Mouse (Mus musculus) R1 (cell line): ENCODE measurements around the gene Atf2.
A peak's percentile ranks its signal among the peaks of the same experiment; 100 is the strongest.
"Not testable (repeated sequence)": the region's sequence is repeated elsewhere in the genome, so short reads cannot be mapped to it uniquely, and the experiment has no call there.

Experiments used
- DNase-seq: peaks from one replicate; pipeline ENCODE4 v3.0.0-alpha.2; 2018; ENCODE audit warnings: low read depth, low spot score

Gene Atf2

GRCm38 (mm10) chr2:73892464-73893296, at the start of gene Atf2:
Atf2 (minus strand) TSS chr2:73892639.
- peak; percentile 99 for DNase-seq

DNA sequence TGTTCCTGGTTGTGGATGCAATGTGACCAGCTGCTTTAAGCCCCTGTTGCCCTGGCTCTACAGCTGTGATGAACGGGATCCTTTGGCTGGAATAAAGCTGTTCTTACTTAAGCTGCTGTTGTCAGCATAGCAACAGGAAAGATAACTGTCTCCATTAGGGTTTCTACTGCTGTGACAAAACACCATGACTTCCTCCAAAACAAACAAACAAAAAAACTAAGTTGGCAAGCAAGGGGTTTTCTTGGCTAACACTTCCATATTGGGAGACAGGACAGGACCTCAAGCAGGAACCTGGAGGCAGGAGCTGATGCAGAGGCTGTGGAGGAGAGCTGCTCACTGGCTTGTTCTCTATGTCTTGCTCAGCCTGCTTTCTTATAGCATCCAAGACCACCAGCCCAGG, 48.8 kb upstream of the Atf2 start:
- no peak for DNase-seq

- no peak for DNase-seq
These were observed 48.0 kb upstream of the Atf2 start for GRCm38 (mm10) chr2:73940471-73940870.

GRCm38 (mm10) chr2:73938896-73939295, 46.5 kb upstream of the Atf2 start:
- DNase-seq = no peak

GRCm38 (mm10) chr2:73932676-73933313, 40.4 kb upstream of the Atf2 start:
- DNase-seq = no peak

- DNase-seq = no peak
These were observed 35.3 kb upstream of the Atf2 start for GRCm38 (mm10) chr2:73927711-73928110.

GRCm38 (mm10) chr2:73925539-73925938, 33.1 kb upstream of the Atf2 start:
- no peak for DNase-seq

DNA sequence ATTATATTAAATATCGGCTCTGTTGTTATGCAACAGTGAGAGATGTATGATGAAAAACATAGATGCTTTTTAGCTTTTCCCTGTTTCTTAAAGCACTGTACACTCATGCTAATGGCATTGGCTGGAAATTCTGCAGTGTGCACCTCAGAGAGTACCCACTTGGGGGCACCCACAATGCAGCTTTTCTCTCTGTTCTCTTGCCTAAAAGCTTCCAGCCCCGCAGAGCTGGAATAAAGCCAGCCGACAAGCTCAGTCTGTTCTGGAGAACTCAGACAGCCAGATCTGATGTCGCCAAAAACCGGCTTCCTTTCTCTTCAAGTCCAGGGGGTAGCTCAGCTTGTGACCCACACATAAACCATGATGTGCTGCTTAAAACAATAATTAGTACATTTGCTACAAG, 32.6 kb upstream of the Atf2 start:
- DNase-seq = peak; percentile 45

DNA sequence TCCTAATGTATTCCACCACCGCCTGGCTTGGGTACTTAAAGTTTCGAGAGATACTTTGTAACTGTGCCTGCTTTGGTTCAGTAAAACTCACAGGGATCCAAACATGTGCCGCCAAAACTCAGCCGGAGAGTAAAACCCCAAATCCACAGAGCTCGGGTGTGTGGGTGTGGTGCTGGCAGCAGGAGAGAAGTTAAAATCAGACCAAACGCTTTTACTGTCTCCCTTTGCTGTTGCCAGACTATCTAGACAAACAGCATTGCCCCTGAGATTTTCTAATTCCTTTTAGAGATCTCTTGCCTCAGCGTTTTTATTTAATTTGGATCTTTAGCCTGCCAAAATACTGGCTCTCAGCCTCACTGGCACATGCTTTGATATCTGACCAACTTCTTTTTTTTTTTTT, 27.2 kb upstream of the Atf2 start:
- no peak for DNase-seq

GRCm38 (mm10) chr2:73912264-73912663, 19.8 kb upstream of the Atf2 start:
- DNase-seq = no peak

GRCm38 (mm10) chr2:73911175-73911700, 18.8 kb upstream of the Atf2 start, which contains the start of gene Atp5g3:
Atp5g3 (minus strand) TSS chr2:73911326.
- DNase-seq = peak; percentile 94

DNA sequence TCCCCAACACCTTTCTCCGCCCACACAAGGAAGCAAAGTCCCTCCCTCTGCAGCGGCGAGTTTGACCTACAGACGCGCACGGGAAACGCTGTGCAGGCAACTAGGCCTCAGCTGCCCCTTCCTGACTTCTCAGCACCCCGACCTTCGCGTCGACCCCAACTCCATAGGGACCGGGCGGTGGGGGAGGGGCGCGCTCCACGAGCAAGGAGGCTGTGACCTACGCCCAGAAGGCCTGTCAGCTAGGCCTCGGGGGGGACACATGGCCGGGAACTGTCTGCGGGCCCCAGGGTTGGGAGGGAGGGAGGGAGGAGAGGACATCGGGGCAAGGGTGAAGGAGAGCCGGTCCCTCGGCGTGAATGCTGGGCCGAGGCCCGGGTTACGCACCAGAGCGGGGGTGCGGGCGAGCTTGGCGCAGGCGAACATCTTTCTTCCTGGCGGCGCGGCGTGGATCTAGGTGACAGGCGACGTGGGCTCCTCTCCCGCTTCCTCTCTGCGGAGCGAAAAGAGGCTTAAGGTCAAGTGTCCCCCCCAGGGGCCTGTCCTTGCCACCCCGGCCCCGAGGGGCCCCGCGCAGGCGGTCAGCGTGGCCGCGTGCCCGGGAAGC, 18.2 kb upstream of the Atf2 start:
- peak; percentile 73 for DNase-seq

- DNase-seq = no peak
These were observed 16.7 kb upstream of the Atf2 start for GRCm38 (mm10) chr2:73909116-73909515.

- peak; percentile 79 for DNase-seq
These were observed 12.2 kb upstream of the Atf2 start for GRCm38 (mm10) chr2:73904679-73905078.

DNA sequence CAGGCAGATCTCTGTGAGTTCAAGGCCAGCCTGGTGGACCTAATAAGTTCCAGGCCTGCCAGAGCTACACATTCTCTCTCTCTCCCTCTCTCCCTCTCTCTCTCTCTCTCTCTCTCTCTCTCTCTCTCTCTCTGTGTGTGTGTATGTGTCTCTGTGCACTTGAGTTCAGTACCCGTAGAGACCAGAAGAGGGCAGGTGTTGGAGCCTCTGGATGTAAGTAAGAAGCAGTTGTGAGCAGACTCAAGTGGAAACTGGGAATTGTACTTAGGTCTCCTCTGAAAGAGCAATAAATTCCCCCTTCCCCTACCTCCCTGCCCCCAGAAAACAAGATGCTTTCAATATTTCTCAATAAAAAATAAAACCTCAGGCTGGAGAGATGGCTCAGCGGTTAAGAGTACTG, 11.1 kb upstream of the Atf2 start:
- DNase-seq = peak; percentile 80

- DNase-seq = not testable (repeated sequence)
These were observed 9.9 kb upstream of the Atf2 start for GRCm38 (mm10) chr2:73902328-73902727.

DNA sequence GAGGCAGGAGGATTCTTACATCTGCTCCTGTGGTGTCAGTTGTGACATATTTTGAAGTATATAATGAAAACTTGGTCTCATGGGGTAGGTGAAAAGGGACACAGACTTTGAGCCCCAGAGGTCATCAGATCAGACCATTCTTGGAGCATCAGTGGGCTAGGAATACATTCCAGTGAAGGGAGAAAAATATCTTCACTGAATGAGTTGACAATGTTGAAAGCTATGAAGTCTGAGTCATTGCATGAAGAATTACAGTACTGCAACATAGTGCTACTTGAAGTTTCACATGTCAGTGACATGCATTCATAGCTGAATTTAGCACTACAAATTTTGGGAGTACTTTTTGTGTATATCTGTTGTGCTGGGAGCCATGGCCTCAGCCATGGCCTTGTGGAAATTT, 8.7 kb upstream of the Atf2 start:
- DNase-seq = no peak

GRCm38 (mm10) chr2:73900364-73900763, 7.9 kb upstream of the Atf2 start:
- no peak for DNase-seq

GRCm38 (mm10) chr2:73896919-73897318, 4.5 kb upstream of the Atf2 start:
- not testable (repeated sequence) for DNase-seq

DNA sequence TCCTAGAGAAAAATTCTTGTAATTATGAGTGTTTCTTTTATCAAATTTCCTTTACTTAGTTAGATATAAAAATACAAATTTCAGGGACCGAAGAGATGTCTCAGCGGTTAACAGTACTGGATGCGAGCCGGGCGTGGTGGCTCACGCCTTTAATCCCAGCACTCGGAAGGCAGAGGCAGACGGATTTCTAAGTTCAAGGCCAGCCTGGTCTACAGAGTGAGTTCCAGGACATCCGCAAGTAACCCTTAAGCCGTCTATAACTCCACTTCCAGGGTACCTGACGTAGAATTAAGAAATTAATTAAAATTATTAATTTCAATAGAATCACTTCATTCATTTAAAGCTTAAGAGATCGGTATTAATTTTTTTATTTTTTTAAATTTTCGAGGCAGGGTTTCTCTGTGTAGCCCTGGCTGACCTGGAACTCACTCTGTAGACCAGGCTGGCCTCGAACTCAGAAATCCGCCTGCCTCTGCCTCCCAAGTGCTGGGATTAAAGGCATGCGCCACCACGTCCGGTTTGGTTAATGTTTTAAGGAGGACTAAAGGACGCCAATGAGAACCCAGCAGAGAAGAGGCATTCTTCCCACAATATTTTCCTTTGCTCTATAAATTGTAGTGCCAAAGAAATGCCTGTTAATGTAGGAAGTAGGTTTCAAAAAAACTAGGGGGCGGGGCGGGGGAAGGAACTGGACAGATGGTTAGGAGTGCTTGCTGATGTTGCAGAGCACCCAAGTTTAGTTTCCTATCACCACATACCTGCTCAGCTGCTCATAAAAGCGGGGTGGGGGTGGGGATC, 1.2 kb upstream of the Atf2 start:
- peak; percentile 38 for DNase-seq

DNA sequence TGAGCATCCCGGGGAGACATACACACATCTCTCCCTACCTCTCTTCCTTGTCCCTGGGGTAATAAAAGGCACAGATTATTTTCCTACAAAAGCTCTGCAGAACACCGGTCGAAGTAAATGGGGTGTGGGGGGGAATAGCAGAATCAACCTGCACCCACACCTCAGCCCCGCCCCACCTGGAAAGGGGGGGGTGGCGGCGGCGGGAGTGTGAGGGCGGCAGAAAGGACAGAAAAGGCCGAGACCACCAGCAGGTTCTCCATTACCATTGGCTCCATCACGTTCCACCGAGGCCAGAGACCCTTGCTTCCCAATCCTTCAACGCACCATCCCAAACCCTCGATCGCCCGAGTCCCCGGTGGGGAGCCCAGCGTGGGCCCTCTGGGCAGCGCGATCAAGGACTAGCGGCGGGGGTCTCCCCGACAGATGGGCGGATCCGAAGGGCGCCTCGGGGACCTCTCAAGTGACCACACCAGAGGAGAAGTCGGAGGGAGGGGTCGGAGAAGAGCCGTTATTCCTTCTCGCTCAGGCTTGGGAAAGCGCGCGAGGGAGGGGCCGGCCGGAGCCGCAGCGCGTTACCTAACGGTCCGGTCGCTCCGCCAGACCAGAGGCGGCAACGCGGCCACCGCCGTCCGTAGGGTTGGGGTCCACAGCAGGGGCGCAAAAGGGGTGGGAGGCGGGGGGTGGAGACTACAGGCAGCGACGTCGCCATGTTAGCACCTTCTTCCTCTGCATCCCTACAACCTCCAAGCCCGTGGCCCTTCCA, 557 bp downstream of the Atf2 start:
- DNase-seq = peak; percentile 47
